Mouse (Mus musculus) CH12.LX (cell line): ENCODE data around the gene Mrpl44.

Experiments
- BHLHE40 ChIP-seq: IDR thresholded peaks from 2 replicates; pipeline ENCODE4 v1.6.1; 2011; ENCODE audit warnings: mild to moderate bottlenecking, low read depth, low read length, improper control_type of control experiment
- CTCF ChIP-seq, 2 experiments: IDR thresholded peaks in 1 of 2; conservative IDR thresholded peaks in 1 of 2; 2 replicates each; pipeline ENCODE4 v1.5.1; 2011 to 2012; ENCODE audit warnings: low read depth in 2 of 2, low read length in 2 of 2, improper control_type of control experiment in 1 of 2, inconsistent platforms in 1 of 2, mild to moderate bottlenecking in 1 of 2, moderate library complexity in 1 of 2
- E2F4 ChIP-seq: IDR thresholded peaks from 2 replicates; pipeline ENCODE4 v1.6.1; 2011; ENCODE audit warnings: low read depth, low read length, improper control_type of control experiment; ENCODE audit not compliant: insufficient replicate concordance
- EP300 ChIP-seq: IDR thresholded peaks from 2 replicates; pipeline ENCODE4 v1.6.1; 2011; ENCODE audit warnings: low read length, improper control_type of control experiment
- HCFC1 ChIP-seq: IDR thresholded peaks from 2 replicates; pipeline ENCODE4 v1.6.1; 2012; ENCODE audit warnings: low read depth, mild to moderate bottlenecking, inconsistent platforms, low read length, improper control_type of control experiment
- MAFK ChIP-seq: IDR thresholded peaks from 2 replicates; pipeline ENCODE4 v1.6.1; 2011; ENCODE audit warnings: low read length, improper control_type of control experiment; ENCODE audit not compliant: insufficient replicate concordance
- MYC ChIP-seq: IDR thresholded peaks from 2 replicates; pipeline ENCODE4 v1.6.1; 2011; ENCODE audit warnings: low read depth, mild to moderate bottlenecking, improper control_type of control experiment, low read length
- POLR2A ChIP-seq: IDR thresholded peaks from 2 replicates; pipeline ENCODE4 v1.6.1; 2011; ENCODE audit warnings: low read depth, mild to moderate bottlenecking, improper control_type of control experiment, low read length
- RCOR1 ChIP-seq: conservative IDR thresholded peaks from 2 replicates; pipeline ENCODE4 v1.6.1; 2012; ENCODE audit warnings: low read depth, mild to moderate bottlenecking, inconsistent platforms, low read length, improper control_type of control experiment
- SMC3 ChIP-seq: IDR thresholded peaks from 2 replicates; pipeline ENCODE4 v1.6.1; 2011; ENCODE audit warnings: low read depth, low read length, improper control_type of control experiment
- USF1 ChIP-seq: IDR thresholded peaks from 2 replicates; pipeline ENCODE4 v1.6.1; 2014; ENCODE audit warnings: low read depth, mild to moderate bottlenecking, inconsistent platforms, low read length, improper control_type of control experiment

DNA sequence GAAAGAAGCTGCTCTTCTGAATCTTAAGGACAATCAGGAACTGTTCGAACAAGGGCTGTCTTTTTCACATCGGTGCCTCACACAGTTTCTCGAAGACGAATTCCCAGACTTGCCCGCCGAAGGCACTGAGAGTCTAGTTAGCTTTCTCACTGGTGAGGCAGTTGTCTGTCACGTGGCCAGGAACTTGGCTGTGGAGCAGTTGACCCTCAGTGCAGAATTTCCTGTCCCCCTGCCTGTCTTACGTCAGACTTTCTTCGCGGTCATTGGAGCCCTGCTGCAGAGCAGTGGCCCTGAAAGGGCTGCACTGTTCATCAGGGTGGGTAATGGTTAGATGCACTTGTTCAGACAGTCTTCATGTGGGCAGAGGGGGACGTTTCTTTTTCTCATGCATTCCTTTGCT, 2.2 kb downstream of the Mrpl44 start:
- TF ChIP-seq USF1 (no peak), CTCF (conservative IDR thresholded peaks at IDR 0.05 in 1 of 2, IDR thresholded peaks at IDR 0.05 in 1 of 2; ENCODE audit: low read depth in 2 of 2, low read length in 2 of 2) (no peak), POLR2A (no peak), SMC3 (no peak), MYC (no peak), RCOR1 (no peak), BHLHE40 (no peak), HCFC1 (no peak), E2F4 (no peak), MAFK (no peak), EP300 (no peak)
